ENCODE assay signal across 8 mouse cellular contexts in genomic region chr8:70131166-70131883, GRCm38 (mm10). TPM values are rescaled to one million over a fixed set of nuclear protein-coding genes. Genes with fewer than 3 reads are reported as not detected.
DNase-seq lines count a peak whose midpoint lies in the region; ATAC-seq and TF ChIP-seq lines count a peak whose summit lies in the region.

Nr2c2ap (plus strand) TSS chr8:70131333.

- H3K4me3 ChIP-seq in MEL (ENCODE audit: control insufficient read depth in 1 of 2, insufficient read depth in 1 of 2, low read depth in 2 of 2, low read length in 2 of 2): peak within 1 kb of the TSS; percentile 92 to 93
- H3K4me3 ChIP-seq in forebrain, postnatal 0 days (ENCODE audit: low read depth, low read length): peak within 1 kb of the TSS; percentile 72
- peak within 1 kb of the TSS; percentile 79 for H3K4me3 ChIP-seq in lung, postnatal 0 days (ENCODE audit: low read depth, low read length)

- H3K27ac ChIP-seq in MEL (ENCODE audit: control insufficient read depth, low read depth, low read length): peak within 1 kb of the TSS; percentile 82
- H3K27ac ChIP-seq in forebrain, postnatal 0 days (ENCODE audit: low read depth, low read length): peak within 1 kb of the TSS; percentile 64
- peak within 1 kb of the TSS; percentile 38; the same call in 1 of the 2 replicates for H3K27ac ChIP-seq in lung, postnatal 0 days (ENCODE audit: low read length)

- peak within 1 kb of the TSS; percentile 83 for H3K4me2 ChIP-seq in forebrain, postnatal 0 days (ENCODE audit: low read depth)
- H3K4me2 ChIP-seq in lung, postnatal 0 days (replicated peaks; ENCODE audit: low read depth, low read length): peak within 1 kb of the TSS; percentile 84

- TF ChIP-seq EP300 in MEL (IDR thresholded peaks at IDR 0.05; ENCODE audit: low read depth in 1 of 2, low read length in 2 of 2): no peak
- no peak for TF ChIP-seq EP300 in lung, postnatal 0 days (IDR thresholded peaks at IDR 0.05)

- no peak for TF ChIP-seq CTCF in MEL (IDR thresholded peaks at IDR 0.05 in 2 of 3, conservative IDR thresholded peaks at IDR 0.05 in 1 of 3; ENCODE audit: control insufficient read depth in 1 of 3, insufficient read depth in 1 of 3, low read depth in 2 of 3, low read length in 3 of 3, poor library complexity in 1 of 3, severe bottlenecking in 1 of 3)
- TF ChIP-seq CTCF in forebrain, postnatal 0 days (IDR thresholded peaks at IDR 0.05; ENCODE audit: low read depth): peak; percentile 46
- no peak; the same call in 1 of the 2 replicates for TF ChIP-seq CTCF in lung, postnatal 0 days (IDR thresholded peaks at IDR 0.05)

- WGBS in forebrain, postnatal 0 days: 1% methylated on average over 37 of the region's 37 CpGs
- WGBS in lung, postnatal 0 days: under 1% methylated on average over 37 of the region's 37 CpGs

- TF ChIP-seq RAD21 in MEL (IDR thresholded peaks at IDR 0.05; ENCODE audit: low read depth, low read length): no peak

- peak; percentile 90 for ATAC-seq in forebrain, postnatal 0 days
- peak; percentile 90 for ATAC-seq in lung, postnatal 0 days

- peaks cover 0 to 8% of the 10 kb centered on the region in 2 experiments; a peak in 2 of 4 replicates for H3K4me1 ChIP-seq in MEL (ENCODE audit: control insufficient read depth in 1 of 2, insufficient read depth in 2 of 2, low read length in 2 of 2)
- H3K4me1 ChIP-seq in forebrain, postnatal 0 days (ENCODE audit: insufficient read depth): peaks cover 3% of the 10 kb centered on the region; the same call in 1 of the 2 replicates
- H3K4me1 ChIP-seq in lung, postnatal 0 days (ENCODE audit: insufficient read depth, low read depth, low read length): no peaks in the 10 kb centered on the region

- no peaks in the 10 kb centered on the region for H3K9me3 ChIP-seq in MEL (replicated peaks; ENCODE audit: insufficient read depth, low read length)
- H3K9me3 ChIP-seq in forebrain, postnatal 0 days (ENCODE audit: low read length): no peaks in the 10 kb centered on the region
- H3K9me3 ChIP-seq in lung, postnatal 0 days (ENCODE audit: low read length): no peaks in the 10 kb centered on the region

- peak within 1 kb of the TSS; percentile 93 for H3K9ac ChIP-seq in MEL (ENCODE audit: control insufficient read depth, low read depth, low read length, poor library complexity, severe bottlenecking)
- H3K9ac ChIP-seq in forebrain, postnatal 0 days: peak within 1 kb of the TSS; percentile 69
- H3K9ac ChIP-seq in lung, postnatal 0 days (replicated peaks; ENCODE audit: low read depth): peak within 1 kb of the TSS; percentile 66

- peaks cover 11% of the 10 kb centered on the region for H3K79me2 ChIP-seq in MEL (ENCODE audit: control insufficient read depth, insufficient read depth, low read length, poor library complexity)

- DNase-seq in MEL (ENCODE audit: low read depth, low spot score): peak; percentile 93
- DNase-seq in cerebellum, adult 18-20 months: peak; percentile 85 to 88
- DNase-seq in forebrain, postnatal 0 days: peak; percentile 93
- peak; percentile 83 for DNase-seq in heart, postnatal 4 days
- DNase-seq in layer of hippocampus, adult 9-11 months: peak; percentile 83
- peak; percentile 93 for DNase-seq in lung, postnatal 0 days (ENCODE audit: low spot score)
- peak; percentile 49 for DNase-seq in ovary, postnatal 14 days (ENCODE audit: low spot score)
- peak; percentile 89 for DNase-seq in thymus, postnatal 14 days

- no peaks in the 10 kb centered on the region for H3K27me3 ChIP-seq in MEL (ENCODE audit: control insufficient read depth in 1 of 2, insufficient read depth in 2 of 2, low read length in 2 of 2)
- H3K27me3 ChIP-seq in forebrain, postnatal 0 days (ENCODE audit: insufficient read depth, low read length): no peaks in the 10 kb centered on the region
- H3K27me3 ChIP-seq in lung, postnatal 0 days (replicated peaks; ENCODE audit: insufficient read depth, low read length): no peaks in the 10 kb centered on the region

- TF ChIP-seq POLR2A in MEL (IDR thresholded peaks at IDR 0.05; ENCODE audit: control insufficient read depth in 1 of 2, insufficient read depth in 1 of 2, low read depth in 1 of 2, low read length in 2 of 2, poor library complexity in 1 of 2): peak; percentile 79 to 96

- H3K36me3 ChIP-seq in MEL (ENCODE audit: control insufficient read depth in 1 of 2, insufficient read depth in 2 of 2, low read length in 2 of 2): peaks cover 0 to 2% of the 10 kb centered on the region in 2 experiments; a peak in 2 of 4 replicates
- peaks cover 32% of the 10 kb centered on the region; the same call in 1 of the 2 replicates for H3K36me3 ChIP-seq in forebrain, postnatal 0 days (ENCODE audit: insufficient read depth)
- H3K36me3 ChIP-seq in lung, postnatal 0 days (ENCODE audit: insufficient read depth, low read length): peaks cover 4% of the 10 kb centered on the region; the same call in 1 of the 2 replicates

TF ChIP-seq in MEL, 35 proteins besides CTCF, POLR2A, EP300 and RAD21:
- no peak for TF ChIP-seq ZKSCAN1 (IDR thresholded peaks at IDR 0.05; ENCODE audit: low read depth, low read length)
- peak; percentile 85 for TF ChIP-seq HCFC1 (IDR thresholded peaks at IDR 0.05; ENCODE audit: low read depth, low read length)
- TF ChIP-seq E2F4 (IDR thresholded peaks at IDR 0.05; ENCODE audit: borderline replicate concordance, low read depth, low read length): no peak
- peak; percentile 59; the same call in 1 of the 2 replicates for TF ChIP-seq ZMIZ1 (IDR thresholded peaks at IDR 0.05; ENCODE audit: low read depth, low read length)
- TF ChIP-seq MXI1 (IDR thresholded peaks at IDR 0.05; ENCODE audit: low read depth, low read length): peak; percentile 96
- no peak for TF ChIP-seq MAZ (IDR thresholded peaks at IDR 0.05; ENCODE audit: low read depth, low read length)
- no peak for TF ChIP-seq MEF2A (IDR thresholded peaks at IDR 0.05; ENCODE audit: extremely low read depth, insufficient replicate concordance, low read depth, low read length, poor library complexity, severe bottlenecking)
- no peak for TF ChIP-seq MAFK (IDR thresholded peaks at IDR 0.05; ENCODE audit: borderline replicate concordance, low read depth, low read length)
- 0 out of 2 replicates have a peak, but pooled peaks have one; percentile 29 for TF ChIP-seq ETS1 (IDR thresholded peaks at IDR 0.05; ENCODE audit: low read depth, low read length)
- TF ChIP-seq TBP (IDR thresholded peaks at IDR 0.05; ENCODE audit: low read depth, low read length): peak; percentile 70
- TF ChIP-seq JUND (IDR thresholded peaks at IDR 0.05; ENCODE audit: low read depth, low read length): no peak
- no peak for TF ChIP-seq USF2 (IDR thresholded peaks at IDR 0.05; ENCODE audit: borderline replicate concordance in 1 of 2, insufficient read depth in 1 of 2, low read depth in 1 of 2, low read length in 2 of 2)
- no peak; the same call in 1 of the 2 replicates for TF ChIP-seq KAT2A (conservative IDR thresholded peaks at IDR 0.05; ENCODE audit: low read depth, low read length)
- no peak for TF ChIP-seq TAL1 (IDR thresholded peaks at IDR 0.05; ENCODE audit: low read length)
- TF ChIP-seq UBTF (IDR thresholded peaks at IDR 0.05; ENCODE audit: borderline replicate concordance, insufficient read depth, low read depth, low read length): no peak
- no peak for TF ChIP-seq TCF12 (IDR thresholded peaks at IDR 0.05; ENCODE audit: low read depth, low read length)
- TF ChIP-seq BHLHE40 (IDR thresholded peaks at IDR 0.05; ENCODE audit: borderline replicate concordance, low read depth, low read length): no peak
- TF ChIP-seq RCOR1 (IDR thresholded peaks at IDR 0.05; ENCODE audit: low read depth, low read length): no peak
- TF ChIP-seq ZC3H11A (IDR thresholded peaks at IDR 0.05; ENCODE audit: low read depth, low read length): no peak
- peak; percentile 96 for TF ChIP-seq NELFE (IDR thresholded peaks at IDR 0.05; ENCODE audit: low read depth, low read length)
- TF ChIP-seq NRF1 (IDR thresholded peaks at IDR 0.05; ENCODE audit: insufficient read depth, low read depth, low read length, poor library complexity, severe bottlenecking): peak; percentile 88
- TF ChIP-seq GATA1 (IDR thresholded peaks at IDR 0.05; ENCODE audit: low read depth, low read length): no peak
- peak; percentile 85 for TF ChIP-seq MAX (IDR thresholded peaks at IDR 0.05; ENCODE audit: low read length)
- TF ChIP-seq POLR2AphosphoS2 (IDR thresholded peaks at IDR 0.05; ENCODE audit: low read length): peak; percentile 89
- peak; percentile 5; the same call in 1 of the 2 replicates for TF ChIP-seq SMC3 (IDR thresholded peaks at IDR 0.05; ENCODE audit: low read depth, low read length)
- no peak for TF ChIP-seq MYB (IDR thresholded peaks at IDR 0.05; ENCODE audit: low read depth, low read length)
- TF ChIP-seq POLR2AphosphoS5 (IDR thresholded peaks at IDR 0.05; ENCODE audit: borderline replicate concordance, low read depth, low read length): no peak
- TF ChIP-seq USF1 (IDR thresholded peaks at IDR 0.05; ENCODE audit: low read depth, low read length): 0 out of 2 replicates have a peak, but pooled peaks have one; percentile 5
- TF ChIP-seq SIN3A (IDR thresholded peaks at IDR 0.05; ENCODE audit: low read length): peak; percentile 98
- TF ChIP-seq GABPA (IDR thresholded peaks at IDR 0.05; ENCODE audit: low read depth, low read length): no peak
- no peak for TF ChIP-seq CHD2 (IDR thresholded peaks at IDR 0.05; ENCODE audit: low read length)
- no peak for TF ChIP-seq ZNF384 (IDR thresholded peaks at IDR 0.05; ENCODE audit: low read depth, low read length)
- peak; percentile 98 for TF ChIP-seq ELF1 (IDR thresholded peaks at IDR 0.05; ENCODE audit: low read depth, low read length)
- peak; percentile 95 for TF ChIP-seq MYC (IDR thresholded peaks at IDR 0.05; ENCODE audit: low read depth, low read length)
- TF ChIP-seq CHD1 (IDR thresholded peaks at IDR 0.05; ENCODE audit: low read depth, low read length): no peak

RNA-seq across cellular contexts. Expression of gene Nr2c2ap, which starts in this region (rescaled TPM):
- total RNA-seq in MEL (2012; rRNA removed): 20.8 and 24.6 TPM in 2 replicates
- polyA plus RNA-seq in MEL (2012; ENCODE audit: insufficient read depth in 1 of 2, insufficient read length in 2 of 2, low read depth in 1 of 2, low replicate concordance in 2 of 2, missing spikeins in 1 of 2): 10 to 100 TPM in 1 of 2 experiments, not detected in 1; 55.7 TPM
- total RNA-seq in forebrain, postnatal 0 days (2014; rRNA removed): 6.6 and 7.2 TPM in 2 replicates
- polyA plus RNA-seq in forebrain, postnatal 0 days (2015; fragmentation: Nextera tagmentation; extraction: Ambion mirVana): 55.9 and 58.0 TPM in 2 replicates
- total RNA-seq in heart, postnatal 4 days (2021): 10 to 100 TPM; 14.8 to 17.1 TPM
- polyA plus RNA-seq in lung, postnatal 0 days (2015; fragmentation: Nextera tagmentation; extraction: Ambion mirVana): 27.8 and 32.0 TPM in 2 replicates

Comparison
In these comparisons a context has a peak if more than half of its experiments do, and no peak if none do; other contexts are left out.
1. Peak in every context shown above with its lines: DNase-seq, ATAC-seq, H3K4me3 ChIP-seq and H3K27ac ChIP-seq.